Mouse (Mus musculus): ENCODE measurements around the gene 1700113H08Rik.
A peak's percentile ranks its signal among the peaks of the same experiment; 100 is the strongest.

1700113H08Rik gene

DNA sequence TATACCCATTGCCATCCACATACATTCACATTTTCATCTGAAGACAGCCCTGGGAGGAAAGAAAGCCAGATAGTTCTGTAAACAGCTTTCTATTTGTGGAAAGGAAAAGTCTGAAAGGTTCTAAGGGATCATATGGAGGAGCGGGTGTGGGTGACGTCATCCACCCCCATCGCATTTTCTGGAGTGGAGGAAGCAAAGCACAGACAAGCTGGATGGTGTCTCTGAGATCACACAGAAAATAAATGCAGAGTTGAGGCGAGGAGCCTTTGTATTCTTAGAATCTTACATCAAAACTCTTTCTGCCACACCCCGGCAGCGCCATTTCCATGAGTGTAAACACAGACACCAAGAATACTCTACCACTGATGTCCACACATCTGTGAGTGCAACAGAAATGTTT lies 26.4 kb downstream of the 1700113H08Rik start:
- DNase-seq, result no peak

DNA sequence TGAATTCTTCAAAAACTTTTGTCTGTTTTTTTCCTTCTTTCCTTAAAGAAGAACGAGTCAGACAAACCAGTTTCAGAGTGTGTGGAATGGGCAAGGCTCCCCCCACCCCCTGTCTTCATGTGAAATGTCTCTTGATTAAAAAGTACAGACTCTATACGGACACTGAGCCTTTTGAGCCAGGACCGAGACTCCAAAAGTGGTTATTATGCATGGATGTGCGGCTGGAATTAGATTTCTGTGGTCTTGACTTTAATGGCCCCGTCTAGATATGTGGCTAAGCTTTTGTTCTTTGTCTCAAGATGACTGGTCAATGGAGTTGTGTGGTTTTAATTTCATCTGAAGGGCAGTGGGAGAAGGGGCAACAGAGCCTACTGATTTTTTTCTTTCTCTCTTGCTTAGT lies 29.8 kb downstream of the 1700113H08Rik start:
- no peak for DNase-seq

DNA sequence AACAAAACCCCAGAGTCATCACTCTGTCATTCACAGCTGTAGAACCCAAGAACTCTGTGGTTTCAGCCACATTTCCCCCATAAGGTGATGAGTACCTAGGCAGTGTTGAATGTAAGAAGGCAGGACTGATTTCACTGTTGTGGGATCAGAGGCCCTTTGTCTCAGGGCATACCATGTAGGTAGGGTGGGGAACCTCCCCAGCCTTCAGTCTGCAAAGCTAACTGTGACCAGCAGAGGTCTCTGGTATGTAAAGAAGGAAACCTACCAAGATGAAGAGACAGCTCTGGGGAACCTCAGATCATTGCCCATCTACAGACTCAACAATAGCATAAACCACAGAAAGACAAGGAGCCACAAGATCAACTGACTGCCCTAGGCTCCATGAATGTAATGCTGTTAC lies 36.4 kb downstream of the 1700113H08Rik start:
- peak; percentile 30 to 35 for DNase-seq

DNA sequence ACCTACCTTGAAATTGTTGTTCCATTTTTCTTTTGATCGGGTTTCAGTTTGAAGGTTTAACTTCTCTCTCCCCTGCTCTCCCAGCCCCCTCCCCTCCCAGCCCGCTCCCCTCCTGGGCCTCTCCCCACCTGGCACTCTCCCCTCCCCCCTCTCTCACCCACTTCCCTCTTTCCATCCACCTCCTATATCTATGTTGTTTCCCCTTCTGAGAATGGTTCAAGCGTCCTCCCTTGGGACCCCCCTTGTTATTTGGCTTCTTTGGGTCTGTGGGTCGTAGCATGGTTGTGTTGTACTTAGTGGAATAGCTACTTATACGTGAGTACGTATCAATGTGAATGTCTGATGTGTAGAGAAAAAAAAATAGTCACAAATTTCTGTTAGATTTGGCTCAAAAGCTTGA lies 40.9 kb downstream of the 1700113H08Rik start:
- no peak for DNase-seq

DNA sequence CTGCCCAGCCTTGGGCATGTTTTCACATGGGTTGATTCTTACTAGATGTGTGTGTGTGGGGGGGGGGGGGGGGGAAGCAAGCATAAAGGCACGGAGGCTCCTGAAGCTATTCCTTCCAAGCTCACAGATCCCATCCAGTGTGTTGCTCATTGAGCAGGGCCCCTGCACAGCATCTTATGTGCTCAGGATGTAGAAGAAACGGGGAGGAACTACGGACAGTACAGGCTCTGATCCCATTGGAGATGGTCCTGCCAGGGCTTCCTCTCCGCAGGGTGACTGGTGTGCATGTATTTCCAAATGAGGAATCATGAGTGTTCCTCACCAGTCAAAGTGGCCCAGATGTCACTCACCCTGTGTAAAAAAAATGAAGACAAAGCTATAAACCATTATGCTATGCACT lies 42.8 kb downstream of the 1700113H08Rik start:
- DNase-seq, result no peak

DNA sequence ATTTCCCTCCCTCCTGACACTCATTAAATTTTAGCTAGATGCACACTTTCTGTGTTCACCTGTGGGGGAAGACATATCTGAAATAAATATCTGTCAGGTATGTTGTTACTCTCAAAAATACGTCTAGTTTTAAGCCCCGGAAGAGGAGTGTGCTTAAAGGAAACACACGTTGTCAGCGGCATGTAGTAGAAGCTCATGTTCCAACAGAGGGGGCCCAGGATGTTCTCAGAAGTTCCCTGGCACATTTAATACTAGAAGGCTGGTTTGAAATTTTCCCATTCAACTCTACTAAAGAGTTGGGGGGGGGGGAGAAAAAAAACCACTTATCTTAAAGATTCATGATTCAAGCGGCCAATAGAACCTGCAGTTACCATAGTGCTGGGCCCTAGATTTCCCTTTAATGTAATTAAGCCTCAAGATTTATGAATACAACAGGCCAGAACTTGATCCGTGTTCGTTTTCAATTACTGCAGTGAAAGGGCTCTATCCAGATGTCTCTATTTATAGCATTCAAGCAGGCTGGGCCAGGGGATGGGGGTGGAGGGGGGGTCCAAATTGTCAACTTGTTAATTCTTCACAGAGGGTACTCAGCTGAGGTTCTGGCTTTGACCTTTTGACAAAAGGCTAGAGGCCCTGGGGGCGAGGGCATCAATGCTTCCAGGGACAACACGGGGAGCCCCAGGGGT lies 43.6 kb downstream of the 1700113H08Rik start:
- no peak for DNase-seq

DNA sequence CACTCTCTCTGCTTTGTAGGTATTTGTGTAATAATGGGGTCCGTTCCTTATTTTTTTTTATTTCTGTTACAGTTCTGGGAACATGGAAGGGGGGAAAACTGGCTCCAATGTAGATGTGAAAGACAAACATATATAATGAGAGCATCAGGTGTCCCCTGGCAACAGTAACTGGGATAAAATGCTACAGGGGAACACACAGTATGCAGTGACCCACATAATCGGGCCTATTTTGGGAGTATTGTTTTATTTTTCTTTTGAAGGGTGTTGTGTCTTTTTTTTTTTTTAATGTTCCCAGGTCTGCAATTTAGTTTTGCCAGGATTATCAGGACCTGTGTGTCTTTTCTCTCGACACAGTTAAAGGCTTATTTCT lies 44.1 kb downstream of the 1700113H08Rik start:
- no peak for DNase-seq

DNA sequence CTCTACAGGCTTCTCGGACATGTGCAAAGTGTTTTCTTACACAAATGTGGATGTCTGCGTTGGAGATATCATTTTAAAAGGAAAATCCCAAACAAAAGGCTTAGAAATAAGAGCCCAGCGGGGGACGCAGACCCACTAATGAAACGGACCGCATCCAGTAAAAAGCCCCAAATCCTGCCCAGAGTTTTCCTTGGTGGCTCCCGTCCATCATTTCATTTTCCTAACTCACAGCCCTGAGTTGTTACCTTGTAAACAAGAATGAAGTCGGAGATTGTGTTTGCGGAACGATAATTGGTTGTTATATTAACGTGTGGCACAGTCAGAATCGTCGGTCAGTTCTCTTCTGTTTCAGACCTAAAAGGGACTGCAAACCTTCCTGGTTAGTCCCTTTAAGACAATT lies 44.6 kb downstream of the 1700113H08Rik start:
- no peak for DNase-seq

DNA sequence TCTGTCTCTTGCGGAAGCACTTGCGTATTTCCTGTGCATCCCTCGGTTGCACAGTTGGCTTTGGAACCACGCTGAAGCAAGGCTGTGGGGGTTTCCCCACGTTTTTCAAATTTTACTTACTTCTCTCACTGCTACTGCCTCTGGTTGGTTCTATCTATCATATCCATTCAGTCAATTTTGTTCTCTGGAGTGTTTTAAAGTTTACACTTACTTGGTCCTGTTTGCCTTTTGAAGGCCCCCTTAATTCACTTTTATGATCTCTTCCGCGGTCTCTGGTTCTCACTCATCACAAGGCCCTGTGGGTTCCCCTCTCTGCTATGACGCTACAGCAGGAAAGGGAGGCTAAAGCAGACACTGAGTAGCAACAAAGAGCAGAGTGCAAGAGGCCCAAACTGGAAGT lies 45.4 kb downstream of the 1700113H08Rik start:
- no peak for DNase-seq

DNA sequence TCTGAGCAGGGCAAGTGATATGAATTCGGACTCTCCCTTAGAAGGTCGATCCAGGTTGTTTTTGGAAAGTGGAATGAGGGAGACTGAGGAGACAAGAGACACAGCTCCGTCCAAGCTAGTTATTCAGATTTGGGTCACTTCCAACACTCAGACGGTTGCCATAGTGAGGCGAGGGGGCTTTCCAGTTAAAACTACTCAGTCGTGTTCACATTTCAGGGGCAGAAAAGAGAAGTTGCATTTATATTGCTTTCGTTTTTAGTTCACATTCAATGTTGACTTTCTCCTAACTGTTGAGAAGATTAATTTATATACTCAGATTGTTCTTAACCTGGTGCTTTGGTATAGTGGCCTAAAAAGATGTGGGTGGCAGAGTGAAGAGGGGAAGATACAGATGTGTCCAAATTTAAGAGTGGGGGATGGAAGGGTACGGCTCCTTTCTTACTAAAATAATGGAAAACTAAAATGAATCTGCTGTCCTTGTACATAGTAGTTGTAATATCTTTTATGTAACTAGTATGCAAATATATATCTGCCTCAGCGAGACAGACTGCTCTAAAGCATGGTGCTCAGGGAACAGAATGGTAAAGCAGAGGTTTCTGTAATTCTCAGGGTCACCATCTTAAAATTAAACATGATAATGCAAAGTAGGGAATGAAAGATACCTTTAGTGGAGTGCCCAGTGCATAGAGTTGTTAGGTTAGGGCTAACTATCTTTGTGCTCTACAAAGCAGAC lies 49.9 kb downstream of the 1700113H08Rik start:
- DNase-seq, result no peak

DNA sequence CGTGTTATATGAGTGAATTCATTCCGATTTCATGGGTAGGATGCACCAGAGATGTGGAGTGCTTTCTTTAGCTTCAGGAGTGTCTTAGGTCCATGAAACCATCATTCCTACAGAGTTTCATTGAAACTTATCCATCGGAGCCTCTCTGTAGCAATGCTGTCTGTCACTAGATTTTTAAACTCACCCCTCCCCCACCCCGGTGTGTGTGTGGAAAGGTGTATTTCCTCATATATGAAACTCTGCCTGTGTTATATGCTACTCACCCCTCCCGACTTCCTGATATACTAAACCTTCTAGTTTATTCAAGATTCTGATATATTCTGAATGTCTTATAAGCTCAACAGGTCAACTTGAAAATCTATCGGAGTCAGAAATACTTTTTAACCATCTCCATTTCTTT lies 50.5 kb downstream of the 1700113H08Rik start:
- DNase-seq, result no peak

DNA sequence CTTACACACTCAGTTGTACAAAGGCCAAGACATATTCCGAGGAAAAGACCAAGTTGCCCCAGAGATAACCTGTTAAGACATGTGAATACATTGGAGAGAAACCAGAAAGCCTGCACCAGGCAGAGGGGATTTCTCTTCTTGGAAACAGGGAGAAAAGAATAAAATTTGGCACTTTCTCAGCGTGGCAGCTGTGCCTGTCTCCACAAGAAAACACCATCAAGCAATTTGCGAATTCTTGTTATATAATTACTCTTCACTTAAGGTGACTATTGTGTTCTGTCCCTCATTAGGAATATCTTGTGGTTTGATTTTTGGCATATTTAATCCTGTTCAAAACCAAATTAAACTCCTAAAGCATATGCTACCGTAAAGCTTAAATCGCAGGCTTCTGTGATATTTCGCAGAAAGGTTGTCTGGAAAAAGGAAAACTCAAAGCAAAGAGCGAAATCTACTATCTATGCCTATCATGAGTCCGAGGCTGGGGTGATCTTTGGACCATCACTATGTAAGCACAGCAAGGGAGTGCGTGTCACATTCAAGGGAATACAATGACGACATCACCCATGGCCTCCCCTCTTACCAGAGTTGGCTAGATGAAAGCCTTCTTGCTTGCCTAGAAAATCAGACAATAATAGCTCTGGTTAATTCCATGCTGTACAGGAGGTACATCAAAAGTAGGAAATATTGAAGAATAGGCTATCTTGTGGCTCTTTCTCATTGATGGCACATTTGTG lies 51.4 kb downstream of the 1700113H08Rik start:
- no peak for DNase-seq

DNA sequence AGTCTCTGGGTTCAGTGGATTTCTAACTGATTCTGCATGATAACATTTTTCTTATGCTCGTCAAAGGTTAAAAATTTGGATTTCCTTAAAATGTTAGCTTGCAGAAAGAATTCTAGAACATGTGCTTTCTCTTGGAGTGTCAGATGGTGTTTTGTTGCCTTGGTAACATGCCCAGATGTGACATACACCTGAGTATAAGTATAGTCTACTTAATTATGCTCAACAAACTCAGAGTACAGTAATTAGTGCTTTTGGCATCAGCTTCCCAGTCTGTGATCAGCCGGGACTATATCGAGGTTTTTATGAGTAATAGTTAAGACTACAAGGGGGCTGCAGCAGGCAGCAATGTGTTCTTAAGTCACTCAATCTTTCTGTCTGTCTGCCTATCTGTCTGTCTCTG lies 53.1 kb downstream of the 1700113H08Rik start:
- no peak for DNase-seq

DNA sequence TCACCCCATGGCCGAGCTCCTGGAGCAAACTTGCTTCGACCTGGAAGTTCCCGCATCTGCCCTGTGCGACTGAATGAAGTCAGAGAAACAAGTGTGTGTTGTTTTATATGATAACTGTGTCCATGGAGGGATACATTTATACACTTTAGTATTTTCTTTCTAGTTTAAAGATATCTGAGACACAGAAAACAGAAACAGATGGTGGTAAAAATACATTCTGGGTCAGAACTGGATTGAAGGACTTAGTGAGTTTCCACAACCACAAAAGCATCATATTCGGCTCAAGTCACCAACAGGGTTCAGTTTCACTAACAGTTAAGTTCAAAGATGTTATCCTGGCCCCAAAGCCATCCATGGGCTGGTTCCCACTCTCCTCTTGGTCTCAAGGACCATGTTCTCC lies 67.2 kb downstream of the 1700113H08Rik start:
- DNase-seq, result no peak

DNA sequence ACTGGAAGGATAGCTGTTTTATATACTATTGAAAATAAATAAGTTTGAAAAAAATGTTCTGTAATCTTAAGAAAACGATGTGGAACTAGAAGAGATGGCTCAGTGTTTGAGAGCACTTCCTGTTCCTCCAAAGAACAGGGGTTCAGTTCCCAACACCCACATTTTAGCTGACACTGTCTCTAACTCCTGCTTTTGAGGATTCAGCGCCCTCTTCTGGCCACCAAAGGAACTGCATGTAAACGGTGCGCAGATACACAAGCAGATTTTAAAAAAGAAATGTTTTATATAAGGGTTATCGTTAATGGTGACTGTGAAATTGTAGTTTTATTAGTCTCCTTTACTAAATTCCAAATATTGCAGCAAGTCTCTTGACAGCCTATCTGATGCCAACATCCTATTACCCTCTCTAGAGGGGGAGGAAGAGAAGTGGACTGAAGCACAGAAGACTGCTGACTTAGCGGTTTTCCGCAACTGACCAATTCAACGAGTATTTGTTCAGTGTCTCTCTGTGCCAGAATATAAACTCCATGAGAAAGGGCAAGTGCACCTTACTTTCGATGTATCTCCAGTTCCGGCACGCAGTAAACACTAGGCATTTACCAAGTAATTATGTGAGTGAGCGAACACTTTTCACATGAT lies 68.5 kb downstream of the 1700113H08Rik start:
- peak; percentile 23 for DNase-seq

DNA sequence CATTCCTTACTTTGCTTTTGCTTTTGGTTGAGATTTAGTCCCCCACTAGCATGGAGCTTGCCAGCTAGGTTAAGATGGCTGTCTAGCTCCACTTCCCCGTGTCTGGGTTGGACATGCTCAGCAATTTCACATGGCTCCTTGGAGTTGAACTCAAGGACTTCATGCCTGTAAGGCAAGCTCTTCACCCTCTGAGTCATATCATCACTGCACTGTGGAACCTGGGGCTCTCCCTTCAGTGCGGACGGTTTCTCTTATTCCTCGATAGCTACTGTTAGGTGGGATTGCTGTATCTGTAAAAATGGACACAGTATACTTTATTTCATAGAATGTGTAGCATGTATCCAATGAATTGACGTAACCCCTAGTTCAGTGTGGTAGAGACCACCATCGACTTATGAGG lies 93.2 kb downstream of the 1700113H08Rik start:
- DNase-seq, result no peak

DNA sequence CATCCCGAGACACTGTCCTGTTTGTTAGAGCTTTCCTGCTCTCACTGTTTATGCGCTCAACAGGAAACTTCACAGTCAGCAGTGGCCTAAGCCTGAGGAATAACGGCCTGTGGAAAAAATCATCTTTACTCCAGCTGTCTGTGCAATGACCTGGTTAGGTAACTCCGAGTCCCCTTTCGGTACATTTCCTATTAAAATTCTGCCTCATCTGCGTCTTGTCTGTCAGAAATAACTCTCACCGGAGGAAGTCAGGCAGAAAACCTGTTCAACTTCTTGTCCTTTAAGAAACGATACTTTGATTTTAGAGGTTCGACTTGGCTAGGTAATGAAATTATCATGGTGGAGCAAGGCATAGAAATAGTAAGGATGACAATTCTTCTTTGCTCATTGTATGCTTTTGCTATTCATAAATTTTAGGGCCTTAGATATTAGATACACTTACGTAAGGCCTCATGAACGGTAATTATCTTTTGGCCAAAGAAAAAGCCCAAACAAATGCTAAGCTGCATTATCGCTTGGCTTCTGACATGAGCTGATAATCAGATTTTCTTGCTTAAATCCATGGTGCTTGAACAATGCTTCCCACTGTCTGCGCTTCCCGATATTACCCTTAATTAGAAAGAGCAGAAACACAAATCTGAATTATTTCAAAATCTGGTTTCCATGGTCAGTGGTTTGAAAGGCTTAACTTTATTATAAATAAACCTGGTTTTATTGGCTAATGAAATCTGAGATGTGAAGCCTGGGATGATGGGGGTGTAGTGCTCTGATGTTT lies 96.1 kb downstream of the 1700113H08Rik start:
- DNase-seq, result no peak

DNA sequence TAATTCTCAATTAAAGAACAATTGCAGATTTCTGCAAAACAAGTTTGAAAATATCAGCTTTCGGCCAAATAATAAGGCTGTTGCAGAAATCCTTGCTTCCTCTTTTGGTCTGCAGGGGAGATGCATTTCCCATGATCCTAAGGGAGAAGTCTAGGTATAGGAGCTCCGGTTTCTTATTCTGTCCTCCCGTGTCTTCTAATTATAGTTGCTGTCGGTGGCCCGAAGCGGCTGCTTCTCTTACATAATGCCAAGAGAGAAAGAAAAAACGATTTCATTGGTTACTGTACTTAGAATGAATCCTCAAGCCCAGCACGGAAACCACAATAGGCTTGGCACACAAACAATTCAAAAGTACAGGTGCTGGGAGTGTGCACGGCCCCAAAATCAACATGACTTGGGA lies 101.9 kb downstream of the 1700113H08Rik start:
- DNase-seq, result no peak

DNA sequence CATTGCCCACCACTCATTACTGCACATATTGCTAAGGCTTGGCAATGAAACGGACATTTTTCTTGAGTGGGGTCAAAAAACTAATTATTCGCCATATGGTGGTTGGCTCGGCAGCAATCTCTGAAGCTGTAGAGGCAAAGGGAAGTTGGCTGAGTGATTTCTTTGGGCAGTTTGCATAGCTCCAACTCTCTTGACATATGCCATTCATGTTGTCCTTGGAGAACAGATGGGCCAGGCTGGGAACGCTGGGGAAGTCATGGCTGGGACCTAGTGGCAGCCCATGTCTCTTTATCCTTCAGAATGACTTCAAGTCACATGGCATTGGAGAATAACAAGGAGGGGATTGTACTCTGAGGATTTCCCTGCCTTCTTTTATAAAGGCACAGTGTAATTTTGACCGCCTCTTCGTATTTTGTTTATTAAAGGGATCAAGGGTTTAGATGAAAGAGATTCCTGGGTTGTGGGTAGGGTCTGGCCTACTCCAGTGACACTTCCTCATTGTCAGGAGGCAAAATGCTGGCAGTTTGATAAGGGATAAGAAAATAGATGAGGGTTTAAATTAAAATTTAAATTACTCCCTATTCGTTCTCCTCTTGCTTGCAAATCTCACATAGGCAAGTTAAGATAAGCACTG lies 138.4 kb downstream of the 1700113H08Rik start:
- no peak for DNase-seq

DNA sequence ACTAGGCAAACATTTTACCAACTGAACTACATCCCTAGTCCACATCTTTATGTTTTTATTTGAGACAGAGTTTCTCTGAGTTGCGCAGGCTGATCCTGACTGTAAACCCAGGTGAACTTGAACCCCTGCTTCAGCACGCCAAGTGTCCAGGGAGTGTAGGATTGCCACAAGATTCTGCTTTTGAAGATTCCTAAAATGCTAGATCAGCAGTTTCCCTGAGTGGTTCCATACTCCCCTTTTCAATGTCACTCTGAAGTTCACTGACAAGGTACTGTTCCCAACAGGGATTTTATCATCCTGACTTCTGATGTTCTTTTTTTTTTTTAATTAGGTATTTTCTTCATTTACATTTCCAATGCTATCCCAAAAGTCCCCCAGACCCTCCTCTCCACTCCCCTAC lies 140.9 kb downstream of the 1700113H08Rik start:
- no peak for DNase-seq

DNA sequence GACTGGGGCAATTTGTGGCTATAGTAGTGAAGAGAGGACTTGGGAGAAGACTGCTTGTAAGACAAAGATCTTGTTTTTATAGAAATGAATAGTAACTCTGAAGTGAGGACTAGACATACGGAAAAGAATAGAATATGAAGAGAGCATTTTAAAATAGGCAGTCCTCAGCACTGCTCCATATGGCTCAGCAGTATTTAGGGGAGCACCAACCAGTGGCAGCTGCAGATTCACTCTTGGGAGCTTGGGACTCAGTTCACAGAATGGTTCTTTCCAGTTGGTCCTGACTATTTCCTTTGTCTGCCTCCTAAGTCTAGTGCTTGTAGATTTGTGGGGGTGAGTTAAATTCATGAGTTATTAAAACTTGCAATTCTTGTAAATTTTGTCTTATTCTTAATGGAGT lies 151.6 kb downstream of the 1700113H08Rik start:
- DNase-seq, result no peak

DNA sequence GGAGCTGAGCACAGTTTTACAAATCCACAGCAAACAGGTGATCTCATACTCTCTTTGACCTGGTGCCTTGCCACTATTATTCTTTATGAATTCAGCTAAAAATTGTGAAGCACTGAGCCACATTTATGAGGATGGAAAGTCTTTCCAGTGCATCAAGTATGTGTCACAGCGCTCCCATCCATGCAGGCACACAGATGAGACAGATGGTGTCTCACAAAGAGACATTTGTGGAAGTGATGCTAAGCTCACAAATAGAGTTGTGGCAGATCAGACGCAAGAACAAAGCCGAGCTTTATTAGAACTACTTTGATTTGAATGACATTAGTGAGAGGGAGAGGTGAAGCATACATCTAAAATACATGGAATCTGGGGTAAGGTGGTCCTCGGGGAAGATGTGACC lies 153.2 kb downstream of the 1700113H08Rik start:
- no peak for DNase-seq
